Mouse (Mus musculus) ES-E14 (cell line): ENCODE measurements at regions not wholly inside any gene's neighbourhood (a gene's known extent, or its start where the extent isn't known, plus 50 kb on each side); places are given as distances from the start of the nearest gene placed in this dataset.

Experiments
- CHD2 ChIP-seq: IDR thresholded peaks from 2 replicates; pipeline ENCODE4 v1.6.1; 2014; ENCODE audit warnings: mild to moderate bottlenecking, low read depth, low read length, inconsistent platforms
- HCFC1 ChIP-seq: IDR thresholded peaks from 2 replicates; pipeline ENCODE4 v1.6.1; 2012; ENCODE audit warnings: low read length, inconsistent platforms, borderline replicate concordance; ENCODE audit not compliant: insufficient read depth
- MAFK ChIP-seq: IDR thresholded peaks from 2 replicates; pipeline ENCODE4 v1.6.1; 2014; ENCODE audit warnings: mild to moderate bottlenecking, low read depth, low read length, inconsistent platforms; ENCODE audit not compliant: insufficient read depth
- ZNF384 ChIP-seq: IDR thresholded peaks from 2 replicates; pipeline ENCODE4 v1.6.1; 2012; ENCODE audit warnings: low read depth, low read length, inconsistent platforms

- TF ChIP-seq CHD2, result no peak
- TF ChIP-seq MAFK, result no peak
- no peak for TF ChIP-seq HCFC1
- TF ChIP-seq ZNF384, result no peak
These were observed 189.5 kb upstream of the Tmem45b start for GRCm38 (mm10) chr9:31653788-31654187.
